Mouse (Mus musculus) v-Abl transformed pro-B cells (cell line): ENCODE data around the gene Hist1h4f.

Source experiments
- in situ Hi-C, 2 experiments: fragments of 400-800 bp; cut with MboI; formaldehyde crosslinking; loops; one replicate each; pipeline ENCODE4 v1.15.1; 2025; ENCODE audit not compliant: unreplicated experiment in 2 of 2

Gene Hist1h4f

DNA sequence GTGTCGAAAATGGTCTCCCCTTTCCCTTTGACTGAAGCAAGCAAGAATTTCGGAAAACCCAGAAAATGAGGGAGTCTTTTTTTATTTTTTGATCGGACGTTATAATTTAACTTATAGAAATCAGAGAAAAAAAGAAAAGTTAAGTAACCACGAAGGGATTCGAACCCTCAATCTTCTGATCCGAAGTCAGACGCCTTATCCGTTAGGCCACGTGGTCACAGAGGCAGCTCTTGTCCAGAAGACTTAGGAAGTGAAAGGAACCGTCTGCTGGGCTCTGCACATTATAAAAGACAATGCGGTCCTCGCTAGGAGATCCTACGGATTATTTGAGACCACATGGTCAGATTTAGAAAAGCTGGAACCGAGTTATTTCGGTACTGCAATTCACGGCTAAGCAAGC is 25.1 kb downstream of the Hist1h4f start:
- in situ Hi-C loops: loop anchor here in 1 of 2 experiments (5.0 kb wide), 1 partner anchor 66 kb away; no protein-coding TSS in a partner anchor

DNA sequence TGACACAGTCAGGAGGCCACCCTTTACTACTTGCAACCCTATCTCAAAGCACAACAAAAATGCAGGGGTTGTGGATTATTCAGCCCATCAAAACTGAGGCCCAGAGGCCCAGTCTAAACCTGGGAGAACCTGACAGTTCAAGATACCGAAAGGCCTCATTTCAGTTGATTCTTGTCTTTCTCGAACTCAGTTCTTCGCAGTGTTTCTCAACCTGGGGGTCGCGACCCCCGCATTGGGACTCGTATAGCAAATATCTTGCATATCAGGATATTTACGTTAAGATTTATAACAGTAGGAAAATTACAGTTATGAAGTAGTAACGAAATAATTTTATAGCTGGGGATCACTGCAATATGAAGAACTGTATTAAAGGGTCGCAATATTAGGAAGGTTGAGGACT is 25.5 kb downstream of the Hist1h4f start:
- in situ Hi-C loops: loop anchor here in 1 of 2 experiments (5.0 kb wide), 1 partner anchor 66 kb away; no protein-coding TSS in a partner anchor

DNA sequence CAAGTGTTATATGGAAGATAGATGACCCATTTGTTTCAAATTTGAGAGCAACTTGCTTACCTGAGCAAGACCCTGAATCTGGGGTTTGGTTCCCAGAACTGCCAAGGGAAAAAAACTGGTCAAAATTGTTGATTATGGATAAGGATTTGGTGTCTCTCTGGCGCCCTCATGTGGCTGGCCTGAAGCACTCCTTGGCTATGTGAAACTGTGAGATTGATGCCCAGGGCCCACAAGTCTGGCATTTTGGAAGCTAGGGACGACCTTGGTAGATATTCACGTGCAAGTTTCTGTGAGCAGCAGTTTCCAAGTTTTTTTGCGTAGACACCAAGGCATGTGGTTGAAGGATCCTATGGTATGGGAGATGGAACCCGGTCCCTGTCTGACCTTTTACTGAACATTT is 26.8 kb downstream of the Hist1h4f start:
- in situ Hi-C loops: loop anchor here in 1 of 2 experiments (5.0 kb wide), 1 partner anchor 68 kb away; no protein-coding TSS in a partner anchor

DNA sequence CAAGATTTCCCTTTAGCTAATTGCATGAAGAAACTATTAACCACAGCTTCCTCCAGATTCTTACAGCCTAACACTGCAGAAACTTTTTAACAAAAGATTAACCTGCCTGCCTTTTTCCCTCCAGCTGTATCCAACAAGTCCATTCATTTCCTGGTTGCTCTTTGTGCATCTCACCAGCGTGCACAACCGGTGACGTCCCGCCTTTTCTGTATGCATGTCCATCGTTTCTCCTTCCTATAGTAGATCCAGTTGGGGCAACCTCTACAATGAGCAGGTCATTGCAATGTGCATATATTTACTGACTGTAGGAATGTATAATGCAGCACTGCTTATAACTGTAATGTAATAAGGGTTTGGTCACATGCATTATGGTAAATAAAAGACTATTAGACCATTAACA is 27.5 kb downstream of the Hist1h4f start:
- in situ Hi-C loops: no loop called here

DNA sequence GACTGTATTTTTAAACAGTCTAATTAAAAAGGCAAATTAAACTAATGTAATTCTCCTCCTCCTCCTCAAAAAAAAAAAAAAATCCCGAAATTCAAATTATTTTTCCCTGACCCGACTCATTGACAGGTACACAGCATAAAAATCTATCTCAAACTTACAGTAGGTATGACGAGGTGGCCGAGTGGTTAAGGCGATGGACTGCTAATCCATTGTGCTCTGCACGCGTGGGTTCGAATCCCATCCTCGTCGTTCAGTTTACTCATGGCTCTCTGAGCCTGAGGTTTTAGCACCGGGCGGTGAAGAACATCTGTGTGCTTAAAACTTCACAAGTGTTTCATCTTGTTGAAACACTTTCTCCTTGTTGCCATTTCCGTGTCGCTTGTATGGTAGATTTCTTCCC is 29.7 kb downstream of the Hist1h4f start:
- in situ Hi-C loops: no loop called here

DNA sequence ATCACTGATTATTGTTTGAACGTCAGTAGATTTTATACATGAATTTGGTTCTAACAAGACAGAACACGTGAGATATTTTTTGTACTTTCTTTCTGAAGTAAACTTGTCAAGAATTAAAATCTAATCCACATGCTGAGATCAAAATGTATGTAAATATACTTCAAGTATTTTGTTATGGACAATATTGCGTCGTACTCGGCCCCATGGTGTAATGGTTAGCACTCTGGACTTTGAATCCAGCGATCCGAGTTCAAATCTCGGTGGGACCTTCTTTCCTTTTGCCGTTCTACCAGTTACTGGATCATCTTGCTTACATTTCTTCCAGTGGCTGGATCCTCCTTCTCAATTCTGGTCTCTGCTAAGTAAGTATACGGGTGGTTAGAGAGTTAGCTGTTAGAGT is 32.0 kb downstream of the Hist1h4f start:
- in situ Hi-C loops: loop anchor here (5.0 to 10.0 kb wide), 7 partner anchors 72 to 1807 kb away; no protein-coding TSS in a partner anchor

DNA sequence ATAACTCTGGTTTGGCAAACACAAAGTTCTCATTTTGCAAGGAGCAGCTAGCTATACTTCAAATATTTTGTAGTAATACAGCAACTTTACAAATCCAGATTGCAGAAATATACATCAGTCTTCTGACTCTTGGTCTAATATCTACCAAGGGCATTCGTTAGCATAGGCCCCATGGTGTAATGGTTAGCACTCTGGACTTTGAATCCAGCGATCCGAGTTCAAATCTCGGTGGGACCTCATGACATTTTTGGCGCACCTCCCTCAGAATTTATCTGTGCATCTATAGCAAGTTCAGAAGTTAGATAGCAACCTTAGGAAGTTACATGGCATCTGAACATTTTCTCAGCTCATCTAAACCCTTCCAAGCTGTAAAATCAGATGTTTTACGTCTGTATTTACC is 32.6 kb downstream of the Hist1h4f start:
- in situ Hi-C loops: loop anchor here (5.0 to 10.0 kb wide), 7 partner anchors 72 to 1807 kb away; no protein-coding TSS in a partner anchor

DNA sequence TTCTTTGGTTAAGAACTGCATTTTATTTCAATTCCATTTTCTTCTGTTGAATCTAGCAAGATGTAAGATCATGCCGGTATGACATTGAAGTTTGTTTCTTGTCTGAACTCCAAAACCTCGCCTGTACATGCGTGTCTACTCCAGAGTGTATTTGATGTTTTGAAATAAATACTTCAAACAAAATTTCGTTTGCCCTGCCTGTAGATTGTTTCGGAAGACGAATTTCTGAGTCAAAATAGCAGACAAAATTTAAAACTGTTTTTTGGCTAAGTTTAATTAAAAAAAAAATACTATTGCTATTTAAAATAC is 33.2 kb downstream of the Hist1h4f start:
- in situ Hi-C loops: loop anchor here (5.0 to 10.0 kb wide), 7 partner anchors 71 to 1806 kb away; no protein-coding TSS in a partner anchor

DNA sequence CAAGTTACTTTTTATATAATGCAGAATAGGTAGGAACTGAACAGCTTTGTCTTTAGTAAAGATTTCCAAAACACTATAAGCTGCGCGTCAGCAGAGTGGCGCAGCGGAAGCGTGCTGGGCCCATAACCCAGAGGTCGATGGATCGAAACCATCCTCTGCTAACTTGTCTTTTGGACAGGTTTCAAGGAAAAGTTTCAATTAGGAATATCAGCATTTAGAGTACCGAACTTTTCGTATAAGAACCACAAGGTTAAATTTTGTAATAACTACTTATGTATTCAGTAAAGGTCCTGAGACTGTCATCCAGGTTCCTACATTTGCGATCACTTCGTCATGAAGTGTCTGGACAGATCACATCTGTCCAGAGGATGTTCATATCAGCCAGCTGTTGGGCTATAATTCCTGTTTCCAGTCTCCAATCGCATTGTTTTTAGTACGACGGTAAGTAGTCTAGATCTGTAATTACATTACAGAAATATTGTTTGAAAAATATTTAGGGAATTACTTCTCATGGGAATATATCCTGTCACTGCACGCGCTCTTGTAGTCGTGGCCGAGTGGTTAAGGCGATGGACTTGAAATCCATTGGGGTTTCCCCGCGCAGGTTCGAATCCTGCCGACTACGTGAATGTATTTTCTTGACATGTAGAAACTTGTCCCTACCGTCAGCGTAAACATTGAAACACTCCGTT is 33.7 kb downstream of the Hist1h4f start:
- in situ Hi-C loops: loop anchor here (5.0 to 10.0 kb wide), 7 partner anchors 70 to 1805 kb away; no protein-coding TSS in a partner anchor

DNA sequence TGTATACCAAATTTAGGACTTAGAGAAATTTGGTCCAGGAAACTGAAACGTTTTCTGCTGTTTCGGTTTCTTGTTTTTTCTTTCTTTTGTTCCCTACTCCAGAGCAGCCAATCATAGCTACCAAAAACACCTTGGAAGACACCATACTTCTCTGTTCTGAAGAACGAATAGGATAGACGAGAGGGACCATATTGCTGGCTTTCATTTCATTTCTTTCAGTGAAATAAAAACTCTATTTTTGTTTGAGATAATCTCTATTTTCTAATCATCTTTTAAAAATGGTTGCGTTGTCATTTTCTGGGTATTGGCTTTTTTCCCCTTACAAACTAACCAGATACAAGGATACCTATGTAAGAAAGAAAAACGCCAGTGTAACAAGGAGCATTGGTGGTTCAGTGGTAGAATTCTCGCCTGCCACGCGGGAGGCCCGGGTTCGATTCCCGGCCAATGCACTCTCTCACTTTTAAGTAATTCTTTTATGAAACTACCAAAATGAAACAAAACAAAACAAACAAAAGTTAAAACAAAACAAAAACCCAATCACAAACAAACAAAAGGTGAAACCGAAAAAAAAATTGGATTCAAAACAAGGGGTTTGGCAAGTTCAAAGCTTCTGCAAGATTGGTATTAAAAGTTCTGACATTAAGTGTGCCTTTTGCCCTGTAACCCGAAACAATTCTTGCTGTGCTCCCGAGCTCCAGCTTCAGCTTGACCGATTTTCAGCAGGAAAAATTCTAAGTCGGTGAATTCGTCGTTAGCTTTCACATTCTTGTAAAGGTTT is 34.4 kb downstream of the Hist1h4f start:
- in situ Hi-C loops: loop anchor here (5.0 to 10.0 kb wide), 7 partner anchors 70 to 1805 kb away; no protein-coding TSS in a partner anchor

DNA sequence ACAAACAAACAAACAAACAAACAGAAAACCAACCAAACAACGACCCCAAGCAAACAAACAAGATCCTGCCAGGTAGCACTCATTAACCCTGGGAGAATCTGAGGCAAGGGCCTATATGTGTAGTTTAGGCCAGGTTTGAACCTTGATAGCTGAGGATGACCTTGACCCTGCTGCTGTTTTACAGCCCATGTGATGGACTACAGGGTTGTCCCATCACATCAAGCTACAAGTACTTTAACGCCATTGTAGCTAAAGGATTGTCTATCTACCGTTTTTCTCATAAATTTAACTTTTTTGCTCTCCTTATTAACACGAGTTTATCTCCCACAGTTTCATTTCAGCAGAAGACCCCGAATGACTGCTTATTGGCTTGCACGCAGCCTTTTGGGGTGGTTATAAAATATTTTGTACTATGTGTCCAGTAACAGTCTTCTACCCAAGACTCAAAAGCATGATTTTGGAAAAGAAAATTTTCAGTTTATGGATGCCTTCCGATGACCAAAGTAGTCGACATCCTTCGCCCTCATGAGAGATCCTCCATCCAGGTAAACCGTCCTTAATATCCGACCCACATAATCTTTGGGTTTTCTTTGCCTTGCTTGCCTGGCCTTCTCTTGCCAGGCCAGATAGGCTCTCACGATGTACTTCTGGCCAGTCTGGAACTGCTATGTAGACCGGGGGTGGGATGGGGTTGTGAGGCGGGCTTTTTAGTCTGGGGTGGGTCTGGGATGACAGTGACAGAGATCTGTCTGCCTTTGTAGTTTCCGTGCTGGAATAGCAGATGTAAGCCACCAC is 35.4 kb downstream of the Hist1h4f start:
- in situ Hi-C loops: loop anchor here (5.0 to 10.0 kb wide), 7 partner anchors 69 to 1804 kb away; no protein-coding TSS in a partner anchor

DNA sequence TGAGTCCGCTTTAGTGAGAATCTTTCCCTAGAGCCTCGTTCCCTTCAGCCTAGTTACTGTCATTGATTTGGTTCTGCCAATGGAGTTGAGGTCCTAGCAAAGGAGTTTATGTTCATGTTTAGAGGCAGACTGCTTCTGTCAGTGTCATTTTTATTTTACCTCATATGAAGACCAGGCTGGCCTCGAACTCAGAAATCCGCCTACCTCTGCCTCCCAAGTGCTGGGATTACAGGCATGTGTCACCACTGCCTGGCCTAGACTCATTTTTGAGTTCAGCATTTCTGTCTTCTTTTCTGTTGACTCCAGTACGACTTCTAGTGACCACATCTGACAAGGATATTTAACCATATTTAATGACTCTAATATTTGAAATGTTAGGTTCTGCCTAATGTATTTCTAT is 36.2 kb downstream of the Hist1h4f start:
- in situ Hi-C loops: loop anchor here (5.0 to 10.0 kb wide), 7 partner anchors 68 to 1803 kb away; no protein-coding TSS in a partner anchor

DNA sequence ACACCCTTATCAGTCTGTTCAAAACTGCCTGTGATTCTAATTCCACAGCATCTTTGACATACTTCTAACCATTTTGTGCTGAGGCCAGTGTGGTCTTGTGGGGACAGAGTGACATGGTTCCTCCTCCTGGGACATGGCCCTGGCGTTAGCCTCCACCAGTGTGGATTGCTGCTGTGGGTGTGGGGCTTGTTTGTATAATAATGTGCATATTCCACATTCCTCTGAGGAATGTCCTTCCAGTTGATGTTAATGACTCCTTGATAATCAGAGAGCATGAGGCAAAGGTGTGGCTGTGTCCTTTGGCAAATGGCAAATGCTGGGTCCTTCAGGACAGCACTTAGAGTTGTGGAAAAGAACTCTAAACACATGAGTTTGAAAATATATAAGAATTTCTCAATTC is 37.9 kb downstream of the Hist1h4f start:
- in situ Hi-C loops: loop anchor here (10.0 kb wide), 2 partner anchors 1489 to 1659 kb away; no protein-coding TSS in a partner anchor

DNA sequence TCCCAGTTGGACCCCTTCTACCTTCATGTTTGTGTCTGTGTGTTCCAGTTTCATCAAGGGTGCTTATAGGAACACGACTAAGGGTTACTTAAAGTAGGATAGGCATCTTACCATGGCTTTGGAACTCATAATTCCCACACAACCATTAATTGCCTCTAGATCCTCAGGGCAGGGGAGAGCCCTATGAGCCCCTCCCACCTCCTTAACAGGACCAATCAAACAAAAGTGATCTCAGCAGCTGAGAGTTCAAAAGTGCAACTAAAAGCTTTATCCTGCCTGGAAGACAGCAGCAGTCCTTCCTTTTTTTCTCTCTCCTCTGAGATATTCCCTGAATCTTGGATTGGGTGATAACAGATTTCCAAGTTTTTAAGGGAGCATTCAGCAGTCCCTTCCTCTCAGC is 41.3 kb downstream of the Hist1h4f start:
- in situ Hi-C loops: loop anchor here (10.0 kb wide), 2 partner anchors 1485 to 1655 kb away; no protein-coding TSS in a partner anchor

DNA sequence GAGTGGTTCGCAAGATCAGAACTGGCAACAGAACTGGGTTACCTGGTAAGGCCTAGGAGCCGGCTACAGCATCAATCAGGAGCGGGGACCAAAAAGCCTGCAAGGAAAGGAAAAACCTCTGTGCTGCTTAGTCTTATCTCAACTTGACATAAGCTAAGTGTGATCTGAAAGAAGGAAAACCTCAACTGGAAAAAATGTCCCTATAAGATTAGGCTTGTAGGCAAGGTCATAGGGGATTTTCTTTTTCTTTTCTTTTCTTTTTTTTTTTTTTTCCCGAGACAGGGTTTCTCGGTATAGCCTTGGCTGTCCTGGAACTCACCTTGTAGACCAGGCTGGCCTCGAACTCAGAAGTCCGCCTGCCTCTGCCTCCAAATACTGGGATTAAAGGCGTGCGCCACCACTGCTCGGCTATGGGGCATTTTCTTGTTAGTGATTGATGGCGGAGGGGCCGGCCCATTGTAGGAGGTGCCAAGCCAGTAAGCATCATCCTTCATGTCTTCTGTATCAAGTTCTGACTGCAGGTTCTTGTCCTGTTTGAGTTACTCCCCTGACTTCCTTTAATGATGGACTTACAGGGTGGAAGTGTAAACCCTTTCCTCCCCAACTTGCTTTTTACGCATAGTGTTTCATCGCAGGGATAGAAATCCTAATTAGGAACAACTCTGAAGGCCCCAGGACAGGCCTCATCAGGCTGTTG is 44.5 kb downstream of the Hist1h4f start:
- in situ Hi-C loops: no loop called here

DNA sequence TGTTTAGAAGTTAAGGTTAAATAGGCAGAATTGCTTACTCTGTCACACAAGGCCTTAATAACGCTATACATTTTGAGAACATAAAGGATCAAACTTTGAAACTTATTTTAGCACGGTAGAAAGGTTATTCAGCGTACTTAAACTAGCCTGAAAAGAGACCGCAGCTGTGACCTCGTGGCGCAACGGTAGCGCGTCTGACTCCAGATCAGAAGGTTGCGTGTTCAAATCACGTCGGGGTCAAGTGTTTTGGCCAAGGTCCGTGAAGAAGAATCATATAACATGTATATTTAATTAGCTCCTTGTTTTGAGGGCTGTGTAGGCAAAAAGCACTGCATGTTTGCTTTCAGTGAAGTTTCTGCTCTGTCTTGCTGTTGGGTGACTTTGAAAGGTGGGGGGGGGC is 45.1 kb downstream of the Hist1h4f start:
- in situ Hi-C loops: no loop called here

DNA sequence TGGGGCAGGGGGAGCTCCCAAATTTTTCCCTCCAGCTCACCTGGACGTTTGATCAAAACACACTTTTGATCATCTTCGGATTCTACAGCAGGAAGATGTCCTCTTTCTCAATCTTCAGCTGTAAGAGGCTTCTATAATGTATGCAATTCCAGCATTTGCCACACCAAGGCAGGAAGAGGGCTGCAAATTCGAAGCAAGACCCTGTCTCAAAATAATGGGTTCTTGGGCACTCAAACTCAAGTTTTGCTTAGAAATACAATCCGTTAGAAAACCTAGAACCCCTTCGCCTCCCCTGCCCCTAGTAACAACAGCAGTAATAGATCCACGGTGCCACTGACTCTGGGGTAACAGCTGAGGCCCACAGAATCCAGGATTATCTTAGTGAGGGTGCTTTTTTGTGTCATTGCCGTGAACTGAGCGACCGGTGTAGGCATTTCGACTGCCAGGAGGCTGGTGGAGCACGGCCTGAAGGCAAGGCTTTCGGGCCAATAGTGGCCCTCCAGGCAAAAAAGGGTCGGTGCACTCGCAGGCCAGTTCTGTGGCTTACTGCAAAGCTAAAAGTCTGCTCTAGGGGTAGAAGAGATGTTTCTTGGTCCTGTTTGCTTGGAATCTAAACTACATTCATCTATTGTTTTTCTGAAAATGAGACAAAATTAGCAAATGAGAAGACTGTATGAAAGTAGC is 45.6 kb downstream of the Hist1h4f start:
- in situ Hi-C loops: no loop called here

DNA sequence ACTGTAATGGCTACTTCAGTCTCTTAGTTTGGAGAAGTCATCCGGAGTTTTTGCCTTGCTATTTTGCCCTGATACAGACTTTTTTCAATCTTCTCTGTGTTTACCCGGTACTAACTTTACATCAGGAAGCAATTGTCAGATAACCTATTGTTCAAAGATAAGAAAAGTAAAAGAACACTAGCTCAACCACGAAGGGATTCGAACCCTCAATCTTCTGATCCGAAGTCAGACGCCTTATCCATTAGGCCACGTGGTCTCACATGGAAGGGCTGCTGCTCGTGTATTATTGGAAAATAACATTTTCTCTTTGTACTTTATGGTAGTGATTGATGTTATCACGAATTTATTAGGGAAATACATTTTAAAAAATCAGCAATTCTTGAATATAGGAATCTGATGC is 47.7 kb downstream of the Hist1h4f start:
- in situ Hi-C loops: no loop called here

DNA sequence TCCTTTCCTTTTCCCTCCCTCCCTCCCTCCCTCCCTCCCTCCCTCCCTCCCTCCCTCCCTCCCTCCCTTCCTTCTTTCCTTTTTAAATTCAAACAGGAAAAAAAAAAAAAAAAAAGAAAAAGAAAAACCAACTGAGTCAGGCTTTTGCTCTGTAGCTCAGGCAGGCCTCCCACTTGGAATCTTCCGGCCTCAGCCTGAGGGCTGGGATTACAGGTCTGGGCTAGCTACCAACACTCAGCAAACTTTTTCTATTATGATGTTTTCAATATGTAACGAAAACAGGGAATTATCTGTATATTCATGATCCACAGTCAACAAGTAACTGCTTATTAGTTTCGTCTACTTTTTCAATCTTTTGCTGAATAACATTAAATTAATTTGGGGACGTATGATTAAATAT is 48.5 kb downstream of the Hist1h4f start:
- in situ Hi-C loops: no loop called here
